Comparison of ENCODE assay signal across 26 mouse cellular contexts in the genomic region with DNA sequence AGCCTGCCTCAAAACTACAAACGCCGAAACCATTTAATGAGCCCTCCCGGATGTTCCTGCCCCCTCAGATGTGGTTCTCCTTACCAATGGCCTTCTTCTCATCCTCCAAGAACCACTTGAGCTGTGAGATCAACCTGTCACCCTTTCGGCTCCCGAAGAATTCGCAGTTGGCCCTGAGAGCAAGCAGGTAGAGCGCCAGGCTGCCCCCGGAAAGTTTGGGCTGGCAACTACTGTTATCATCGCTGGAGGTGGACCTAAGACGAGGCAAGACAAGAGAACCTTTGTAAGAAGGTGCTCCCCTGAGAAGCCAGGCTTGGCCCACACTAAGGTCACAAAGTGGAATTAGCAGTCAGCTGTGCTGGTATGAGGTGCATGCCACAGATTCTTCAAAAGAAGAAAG. TPM values are rescaled to one million over a fixed set of nuclear protein-coding genes. Genes with fewer than 3 reads are reported as not detected.
"Had no signal": no experiment of that assay in that cellular context is flagged by ENCODE, and none has a peak within 500 bp of the region (broad histone marks: within the 10 kb centered on the region; RNA-seq: fewer than 3 reads in every experiment).

No protein-coding gene starts in this region.

- H3K27me3 ChIP-seq: heart, embryonic 12.5 days; hindbrain, embryonic 12.5 days; intestine, embryonic 15.5 days; kidney, embryonic 15.5 days; limb, embryonic 12.5 days had no signal

- H3K27ac ChIP-seq: heart, embryonic 10.5 days; hindbrain, embryonic 10.5 days; hindbrain, embryonic 12.5 days; hindbrain, embryonic 14.5 days; intestine, embryonic 15.5 days; kidney, embryonic 15.5 days; layer of hippocampus, adult 2 months; left cerebral cortex, adult 2 months; limb, embryonic 10.5 days; limb, embryonic 12.5 days had no signal

- H3K4me3 ChIP-seq: heart, embryonic 10.5 days; heart, embryonic 12.5 days; hindbrain, embryonic 10.5 days; hindbrain, embryonic 12.5 days; intestine, embryonic 15.5 days; kidney, embryonic 15.5 days; layer of hippocampus, adult 2 months; left cerebral cortex, adult 2 months; limb, embryonic 10.5 days; limb, embryonic 12.5 days had no signal

- H3K36me3 ChIP-seq: intestine, embryonic 15.5 days had no signal

- ATAC-seq: forebrain, embryonic 16.5 days; hindbrain, embryonic 16.5 days; inflammation-experienced regulatory T-cells, adult 6 months; intestine, embryonic 15.5 days; intestine, postnatal 0 days had no signal

- H3K9me3 ChIP-seq: heart, embryonic 10.5 days; heart, embryonic 12.5 days; hindbrain, embryonic 10.5 days; hindbrain, embryonic 12.5 days; intestine, embryonic 15.5 days; kidney, embryonic 15.5 days; limb, embryonic 10.5 days; limb, embryonic 12.5 days had no signal

- DNase-seq: gastrocnemius, postnatal 36 days; heart, postnatal 10 days; heart, postnatal 4 days; kidney, adult 2 months; kidney, adult 9 months; kidney, postnatal 10 days; kidney, postnatal 4 days; liver had no signal

- H3K4me2 ChIP-seq: heart, embryonic 12.5 days; hindbrain, embryonic 12.5 days; hindbrain, embryonic 14.5 days; intestine, embryonic 15.5 days; kidney, embryonic 15.5 days; limb, embryonic 12.5 days; liver, embryonic 11.5 days had no signal

- H3K9ac ChIP-seq: heart, embryonic 12.5 days; hindbrain, embryonic 12.5 days; hindbrain, embryonic 14.5 days; intestine, embryonic 15.5 days; kidney, embryonic 15.5 days; limb, embryonic 12.5 days had no signal

RNA-seq across cellular contexts. Expression of a gene that starts 31.0 kb away (rescaled TPM):
- total RNA-seq: granulocyte monocyte progenitor cell, adult 5-6 weeks had no signal
- polyA plus RNA-seq: heart, embryonic 14.5 days; inflammation-experienced regulatory T-cells, adult 6 months; liver, embryonic 11.5 days had no signal
